Mouse (Mus musculus) ES-CJ7 (cell line): ENCODE data around the gene Kazn.
A peak's percentile ranks its signal among the peaks of the same experiment; 100 is the strongest.

ENCODE experiments used
- DNase-seq: peaks from one replicate; pipeline ENCODE4 v3.0.0; 2011; ENCODE audit warnings: low read depth, low spot score

Gene Kazn

DNA sequence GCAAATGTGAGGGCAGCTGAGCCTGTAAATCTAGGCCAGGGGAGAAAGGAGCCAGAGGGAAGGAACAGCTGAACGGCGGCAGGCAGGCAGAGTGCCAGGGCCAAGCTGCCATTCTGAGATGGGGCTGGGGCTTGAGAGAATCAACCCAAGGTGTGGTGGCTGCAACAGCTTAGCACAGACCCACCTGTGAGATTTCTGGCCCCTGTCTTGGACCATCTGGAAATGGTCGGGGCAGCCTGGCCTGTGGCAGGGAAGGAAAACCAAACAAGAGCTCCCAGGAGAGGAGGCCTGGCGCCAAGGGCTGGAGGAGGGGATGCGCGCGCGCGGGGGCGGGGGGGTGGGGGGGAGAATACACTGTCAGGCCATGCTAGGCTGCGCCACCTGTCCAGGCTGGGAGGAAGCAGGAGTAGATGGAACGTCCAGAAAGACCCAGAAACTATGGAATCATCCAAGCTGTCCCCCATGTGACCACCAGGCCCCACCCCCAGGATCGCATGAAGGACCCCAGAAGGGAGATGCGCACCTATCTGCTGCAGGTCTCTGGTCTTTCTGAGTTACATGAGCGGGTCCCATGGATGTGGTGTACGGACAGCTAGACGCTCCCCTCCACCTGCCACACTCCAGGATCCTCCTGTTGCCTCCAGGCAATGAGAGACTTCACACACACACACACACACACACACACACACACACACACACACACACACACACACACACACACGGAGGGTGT is 158.1 kb downstream of the Kazn start:
- DNase-seq, result no peak

DNA sequence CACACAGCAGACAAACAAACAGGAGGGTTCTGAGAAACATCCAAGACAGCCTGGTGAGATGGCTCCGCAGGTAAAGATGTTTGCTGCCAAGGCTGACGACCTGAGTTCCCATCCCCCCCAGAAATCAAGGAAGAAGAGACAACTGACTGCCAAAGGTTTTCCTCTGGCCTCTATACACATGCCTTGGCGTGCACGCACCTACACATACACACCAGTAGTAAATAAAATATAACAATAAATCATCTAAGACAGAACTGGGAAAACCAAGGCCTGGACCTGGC is 158.8 kb downstream of the Kazn start:
- no peak for DNase-seq

DNA sequence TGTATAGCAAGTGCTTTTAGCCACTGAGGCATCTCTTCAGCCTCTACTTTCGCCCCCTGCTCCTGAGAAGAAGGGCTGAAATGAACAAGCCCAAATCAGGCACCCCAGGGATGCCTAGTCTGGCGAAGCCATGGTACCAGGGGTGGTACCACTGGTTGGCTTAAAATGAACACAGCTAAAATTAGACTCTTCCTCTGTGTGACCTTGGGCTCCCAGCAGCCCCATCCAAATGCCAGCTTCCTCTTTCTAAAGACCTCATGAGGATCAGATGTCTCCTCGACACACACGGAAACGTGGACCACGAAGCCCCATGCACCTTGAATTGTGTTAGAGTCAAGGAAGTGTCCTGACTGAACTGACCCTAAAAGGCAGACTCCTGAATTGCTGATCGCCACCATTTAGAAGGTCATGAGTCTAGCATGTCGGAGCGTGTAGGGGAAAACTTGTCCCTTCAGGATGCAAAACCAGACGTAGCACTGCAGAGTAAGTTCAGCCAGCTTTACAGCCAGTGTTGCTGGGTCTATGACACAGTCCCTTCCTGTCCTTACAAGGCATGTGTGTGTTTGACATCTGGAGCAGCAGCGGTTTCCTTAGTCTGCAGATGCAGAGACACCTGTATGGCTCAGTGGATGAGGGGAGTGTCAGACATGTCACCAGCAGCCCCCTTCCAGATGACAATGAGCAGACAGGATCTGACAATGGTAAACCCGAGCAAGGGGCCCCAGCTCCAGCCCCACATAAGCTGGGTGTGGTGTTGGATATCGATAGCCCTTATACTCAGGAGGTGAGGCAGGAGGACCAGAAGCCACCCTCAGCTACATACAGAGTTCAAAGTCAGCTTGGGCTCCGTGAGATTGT is 159.3 kb downstream of the Kazn start:
- DNase-seq, result no peak

DNA sequence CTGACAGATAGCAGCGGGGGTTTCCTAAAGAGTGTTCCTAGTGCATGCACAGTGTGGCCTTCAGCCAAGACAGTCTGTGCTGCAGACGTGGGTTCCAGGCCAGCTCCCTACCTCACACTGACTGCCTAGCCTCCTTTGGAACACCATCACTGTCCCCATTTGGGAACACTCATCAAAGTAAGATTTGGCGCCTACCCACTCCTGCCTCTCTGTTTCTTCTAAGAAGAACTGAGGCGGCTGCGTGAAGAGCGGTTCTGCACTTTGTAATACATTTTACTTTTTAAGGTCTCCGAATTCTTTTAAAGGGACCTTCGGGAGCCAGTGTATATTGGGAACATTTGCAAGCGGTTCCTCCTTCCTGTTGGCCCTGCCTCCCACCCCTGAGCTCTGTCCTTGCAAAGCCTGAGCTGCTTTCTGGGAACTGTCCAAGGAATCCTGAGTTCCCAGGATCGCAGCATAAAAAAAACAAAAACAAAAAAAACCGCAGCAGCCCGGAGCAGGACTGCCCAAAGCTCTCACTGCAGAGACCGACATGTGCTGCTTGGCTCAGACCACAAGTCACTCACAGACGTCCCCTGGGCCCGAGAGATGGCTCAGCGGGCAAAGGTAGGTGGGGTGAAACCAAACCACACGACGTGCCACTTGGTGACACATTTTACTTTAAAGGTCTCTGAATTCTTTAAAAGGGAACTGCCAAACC is 161.5 kb downstream of the Kazn start:
- DNase-seq, result no peak

DNA sequence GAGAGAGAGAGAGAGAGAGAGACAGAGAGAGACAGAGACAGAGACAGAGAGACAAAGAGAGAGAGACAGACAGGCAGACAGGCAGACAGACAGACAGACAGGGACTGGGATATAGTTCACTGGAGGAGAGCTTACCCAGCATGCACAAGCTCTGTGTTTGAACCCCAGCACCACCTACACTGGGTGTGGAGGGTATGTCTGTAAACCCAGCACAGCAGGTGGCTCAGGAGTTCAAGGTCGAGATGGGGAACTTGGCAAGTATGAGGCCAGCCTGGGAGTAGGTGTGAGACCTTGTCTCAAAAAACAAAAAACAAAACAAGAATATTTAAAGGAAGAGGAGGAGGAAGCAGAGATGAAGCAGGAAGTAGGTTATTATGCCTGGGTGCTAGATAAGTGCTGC is 162.3 kb downstream of the Kazn start:
- peak; percentile 92 for DNase-seq

DNA sequence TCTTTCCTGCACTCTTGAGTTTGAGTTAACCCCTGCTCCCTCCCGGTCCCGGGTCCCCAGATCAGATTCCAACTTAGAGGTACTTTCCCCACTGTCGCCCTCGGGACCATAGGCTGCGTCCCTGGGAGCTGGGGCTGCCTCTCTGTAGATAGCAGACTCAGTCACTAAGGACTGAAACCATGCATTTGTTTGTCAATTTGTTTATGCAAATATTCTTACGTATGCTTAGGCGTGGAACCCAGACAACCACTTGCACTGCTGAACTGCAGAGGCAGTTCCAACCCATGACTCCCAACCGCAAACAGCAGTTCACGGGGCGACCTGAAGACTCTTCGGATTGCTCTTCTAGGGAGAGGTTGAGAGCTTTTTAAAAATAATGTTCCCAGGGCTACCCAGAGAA is 163.3 kb downstream of the Kazn start:
- DNase-seq, result no peak

DNA sequence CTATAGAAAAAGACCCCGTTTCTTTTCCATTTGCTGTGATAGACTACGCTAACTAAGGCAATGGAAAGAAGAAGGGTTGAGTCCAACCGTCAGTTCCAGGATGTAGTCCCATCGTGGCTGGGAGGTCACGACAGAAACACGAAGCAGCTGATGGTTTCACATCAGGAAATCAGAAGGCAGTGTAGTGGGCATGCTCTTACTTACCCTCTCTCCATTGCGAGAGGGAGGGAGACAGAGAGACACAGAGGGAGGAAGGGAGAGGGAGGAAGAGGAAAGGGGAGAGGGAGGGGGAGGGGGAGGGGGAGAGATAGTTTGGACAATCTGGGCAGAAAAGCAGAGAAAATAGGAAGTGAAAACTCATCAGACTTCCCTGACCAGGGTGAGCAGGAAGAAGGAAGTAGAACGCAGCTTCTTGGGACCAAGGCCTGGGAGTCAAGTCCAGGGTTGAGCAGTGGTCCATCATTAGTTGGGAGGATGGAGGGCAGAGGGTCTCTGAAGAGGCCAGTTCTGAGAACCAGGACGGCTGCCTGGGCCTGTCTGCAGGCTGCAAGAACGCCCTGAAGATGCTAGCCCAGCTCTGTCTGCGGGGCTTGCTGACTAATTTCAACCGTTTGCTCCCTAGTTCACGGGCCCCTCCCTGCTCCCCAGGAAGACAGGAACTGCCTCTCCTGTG is 165.0 kb downstream of the Kazn start:
- no peak for DNase-seq

DNA sequence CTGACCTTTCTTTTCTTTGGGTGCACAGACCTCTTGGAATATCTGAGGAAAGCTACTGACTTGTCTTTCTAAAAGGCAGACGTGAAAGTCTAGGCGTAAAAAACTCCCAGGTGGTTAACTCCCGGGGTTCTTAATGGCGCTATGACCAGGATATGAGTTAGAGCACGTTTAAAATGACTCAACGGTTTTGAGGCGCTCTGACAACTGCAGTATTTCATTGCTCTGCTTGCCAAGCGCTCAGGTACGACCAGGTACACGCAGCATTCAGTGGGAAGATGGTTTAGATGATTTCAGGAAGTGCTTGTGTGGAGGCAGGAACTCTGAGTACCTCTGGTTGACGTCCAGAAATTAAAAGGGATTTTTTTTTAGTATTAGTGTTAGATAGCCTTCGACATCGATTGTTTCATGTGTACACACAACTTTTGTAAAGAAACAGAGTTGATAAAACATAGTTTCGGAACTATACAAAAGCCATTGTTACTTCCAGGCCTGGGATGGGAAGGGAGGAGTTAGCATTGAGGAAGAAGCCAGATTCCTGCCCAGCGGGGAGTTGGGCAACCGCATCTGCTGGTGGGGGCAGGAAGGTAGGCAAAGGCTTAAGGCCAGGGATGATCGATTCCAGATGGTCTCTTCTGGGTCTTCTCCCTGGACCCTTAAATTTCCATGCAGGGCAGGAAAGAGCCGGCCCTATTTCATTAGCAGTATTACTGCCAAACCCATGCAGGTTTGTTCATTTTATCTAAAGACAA is 167.8 kb downstream of the Kazn start:
- peak; percentile 91 for DNase-seq

DNA sequence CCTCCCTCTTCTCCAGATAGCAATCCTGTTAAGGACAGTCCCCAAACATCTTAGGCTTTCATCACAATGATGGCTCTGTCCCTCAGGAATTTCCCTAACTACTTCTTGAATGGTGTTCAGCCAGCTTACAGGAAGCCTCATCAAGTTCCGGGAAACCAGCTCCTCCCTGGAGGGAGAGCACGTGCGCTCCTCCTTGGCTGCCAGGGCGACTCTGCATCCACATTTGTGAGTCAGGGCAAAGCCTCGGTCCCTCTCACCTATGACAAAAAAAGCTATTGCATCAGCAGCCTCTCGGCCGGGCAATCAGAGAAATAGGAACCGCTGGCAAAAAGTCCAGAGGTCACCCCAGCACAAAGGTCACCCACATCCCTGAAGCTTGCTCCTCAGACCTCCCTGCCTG is 168.4 kb downstream of the Kazn start:
- DNase-seq, result peak; percentile 96

DNA sequence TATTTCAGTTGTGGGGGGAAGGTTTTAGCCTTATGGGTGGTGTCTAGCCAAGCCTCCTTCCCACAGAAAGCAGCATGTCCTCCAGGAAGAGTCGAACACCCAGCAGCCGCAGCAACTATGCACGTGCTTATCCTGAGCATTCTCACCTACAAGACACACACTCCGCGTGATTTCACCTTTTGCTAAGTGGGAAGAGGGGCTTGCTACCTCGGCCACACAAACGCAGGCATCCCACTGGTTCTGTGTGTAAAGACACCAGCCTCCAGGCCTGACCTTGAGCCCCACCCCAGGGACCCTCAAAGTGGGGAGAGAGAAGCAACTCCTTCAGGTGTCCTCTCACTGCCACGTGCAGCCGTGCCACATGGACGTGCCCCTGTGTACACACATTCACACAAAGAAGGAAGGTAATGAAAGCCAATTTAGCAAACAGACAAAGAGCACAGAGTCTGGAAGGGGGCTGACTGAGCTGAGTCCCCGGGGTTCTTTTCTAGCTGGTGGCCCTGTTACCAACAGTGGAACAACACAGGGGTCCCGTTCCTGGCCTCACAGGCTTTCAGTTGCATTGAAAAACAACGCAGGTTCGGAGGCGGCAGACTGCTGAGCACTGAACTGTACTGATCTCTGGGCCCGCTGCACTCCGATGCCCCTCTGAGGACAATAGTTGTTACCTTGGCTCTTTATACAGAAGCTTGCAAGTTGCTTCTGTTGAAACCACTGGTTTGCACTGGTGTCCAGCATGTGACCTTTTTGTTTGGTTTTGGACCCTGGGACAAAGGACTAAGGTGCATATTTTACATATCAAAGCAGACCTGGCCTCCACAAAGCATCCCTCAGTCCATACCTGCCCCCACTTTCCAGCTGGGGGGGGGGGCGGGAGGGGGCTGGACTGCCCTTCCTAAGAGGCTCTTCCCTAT is 170.0 kb downstream of the Kazn start:
- peak; percentile 96 for DNase-seq

DNA sequence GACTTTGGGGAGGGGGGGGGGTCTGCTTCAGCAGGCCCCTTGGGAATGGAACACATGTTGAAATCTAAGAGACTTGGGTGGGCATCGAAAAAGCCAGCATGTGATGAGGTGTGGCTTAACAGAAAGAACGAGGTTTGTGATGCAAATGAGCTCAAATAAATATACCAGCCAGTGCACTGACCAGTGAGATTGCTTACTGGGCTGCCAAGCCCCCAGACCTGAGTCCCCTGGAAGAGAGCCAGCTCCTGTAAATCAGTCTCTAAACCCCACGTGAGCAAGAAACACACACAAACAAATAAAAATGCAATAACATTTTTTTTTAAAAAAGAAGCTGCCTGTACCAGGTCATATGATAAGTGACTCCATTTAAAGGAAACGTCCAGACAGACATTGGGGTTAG is 172.6 kb downstream of the Kazn start:
- DNase-seq, result peak; percentile 79

DNA sequence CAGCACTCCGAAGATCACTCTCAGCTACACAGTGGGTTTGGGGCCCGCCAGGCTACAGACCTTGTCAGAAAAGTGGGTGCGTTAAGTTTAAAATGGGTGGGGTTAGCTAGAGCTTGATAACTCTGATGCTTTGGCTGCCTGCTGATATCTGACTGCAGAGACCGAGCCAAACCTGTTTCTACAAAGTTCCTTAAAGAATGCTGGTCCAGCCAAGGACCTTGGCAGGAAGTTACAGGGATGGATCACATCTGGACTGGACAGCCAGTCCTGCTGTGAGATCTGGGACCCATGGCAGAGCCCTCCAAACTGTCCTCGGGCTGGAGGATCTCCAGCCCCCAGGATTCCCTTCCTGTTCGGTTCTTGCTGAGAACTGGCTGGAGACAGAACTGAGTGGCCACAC is 173.4 kb downstream of the Kazn start:
- DNase-seq, result peak; percentile 36

DNA sequence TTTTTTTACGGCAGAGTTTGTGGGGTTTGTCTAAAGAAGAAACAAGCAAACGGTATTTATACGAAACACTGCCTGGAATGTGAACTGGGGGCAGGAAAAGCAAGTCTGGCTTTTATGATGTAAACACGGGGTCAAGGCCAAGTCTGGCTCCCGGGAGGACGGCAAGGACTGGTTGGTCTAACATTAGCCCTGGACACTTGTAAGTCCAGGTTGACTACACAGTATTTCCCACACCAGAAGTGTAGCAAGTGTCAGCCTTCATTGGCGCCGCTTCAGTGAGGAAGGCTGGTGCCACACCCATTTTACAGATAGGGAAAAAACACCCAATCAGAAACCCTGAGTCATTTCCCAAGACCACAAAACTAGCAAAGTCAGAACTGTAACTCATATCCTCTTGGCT is 173.9 kb downstream of the Kazn start:
- peak; percentile 79 for DNase-seq

DNA sequence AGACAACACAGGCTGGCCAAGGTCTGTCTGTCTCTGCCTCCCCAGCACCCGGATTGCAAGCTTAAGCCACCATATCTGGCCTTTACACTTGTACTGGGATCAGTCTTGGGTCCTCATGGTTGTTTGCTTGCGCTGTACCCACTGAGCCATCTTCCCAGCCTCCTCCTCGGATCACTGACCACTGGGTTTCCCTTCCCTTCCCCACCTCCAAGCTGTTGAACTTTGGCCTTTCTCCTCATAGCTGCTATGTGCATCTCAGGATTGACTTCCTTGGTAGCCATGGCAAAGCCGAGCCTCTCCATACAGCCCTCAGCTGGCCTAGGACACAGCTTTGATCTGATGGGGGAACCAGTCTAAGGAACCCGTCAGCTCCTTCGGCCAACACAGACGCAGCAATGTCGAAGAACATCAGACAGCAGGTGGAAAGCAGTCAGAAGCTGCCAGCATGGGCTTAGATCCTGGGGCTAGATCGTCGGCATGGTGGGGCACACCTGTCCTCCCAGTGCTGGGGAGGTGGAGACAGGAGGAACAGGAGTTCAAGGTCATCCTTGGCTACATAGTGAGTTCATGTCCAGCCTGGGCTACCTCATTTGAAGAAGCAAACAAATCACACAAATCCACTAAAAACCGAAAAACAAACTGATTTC is 174.5 kb downstream of the Kazn start:
- DNase-seq, result peak; percentile 64

DNA sequence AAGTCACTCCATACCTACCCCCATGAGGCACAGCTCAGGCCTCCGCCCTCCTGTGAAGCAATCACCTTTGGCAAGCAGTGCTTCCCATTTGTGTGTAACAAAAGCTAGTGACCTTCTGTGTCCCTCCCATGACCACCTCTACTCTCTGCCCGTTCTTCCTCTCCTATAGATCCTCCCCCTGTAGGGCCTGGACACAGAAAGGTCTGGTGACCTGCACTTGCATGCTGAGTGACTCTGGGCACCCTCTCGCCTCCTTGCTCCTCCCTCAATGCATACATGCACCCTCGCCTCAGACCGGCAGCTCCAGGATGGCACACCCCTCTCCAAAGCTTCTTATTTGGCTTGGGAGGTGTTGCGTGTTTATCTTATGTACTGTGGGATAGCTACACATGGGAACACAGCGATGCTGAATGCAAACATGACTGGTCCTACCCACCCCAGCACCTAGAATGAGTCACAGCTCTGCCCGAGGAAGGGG is 176.1 kb downstream of the Kazn start:
- DNase-seq, result no peak

DNA sequence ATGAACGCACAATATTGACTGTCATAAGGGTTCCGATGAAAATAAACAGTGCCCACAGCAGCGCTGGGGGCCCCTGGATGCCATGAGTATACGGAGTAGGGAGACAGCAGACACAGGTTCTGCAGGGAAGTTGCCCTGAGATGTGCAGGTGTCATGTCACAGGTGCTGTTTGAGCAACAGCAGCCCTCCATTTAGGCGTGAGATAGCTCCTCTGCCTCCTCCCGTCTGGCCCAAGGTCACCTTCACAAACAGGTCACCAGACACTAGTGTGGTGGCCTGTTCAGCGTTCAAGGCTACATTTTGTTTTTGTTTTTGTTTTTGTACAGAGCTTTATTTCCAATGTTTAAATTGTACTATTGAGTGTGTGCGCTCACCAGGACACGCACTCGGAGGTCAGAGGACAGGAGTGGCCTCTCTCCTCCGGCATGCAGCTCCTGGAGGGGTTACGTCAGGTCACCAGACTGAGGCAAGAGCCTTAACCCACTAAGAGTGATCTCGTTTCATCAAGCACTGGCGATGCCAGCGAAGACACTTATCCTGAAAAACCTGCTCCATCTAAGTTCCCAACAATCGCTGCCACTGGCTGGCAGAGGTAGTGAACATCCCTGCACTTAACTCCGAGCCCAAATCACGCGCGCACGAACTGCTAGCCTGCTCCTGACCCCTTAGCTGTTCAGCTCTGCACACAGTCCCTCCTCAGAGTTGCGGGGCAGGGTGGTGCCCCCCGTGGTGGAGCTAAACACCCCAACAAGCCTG is 177.5 kb downstream of the Kazn start:
- no peak for DNase-seq

DNA sequence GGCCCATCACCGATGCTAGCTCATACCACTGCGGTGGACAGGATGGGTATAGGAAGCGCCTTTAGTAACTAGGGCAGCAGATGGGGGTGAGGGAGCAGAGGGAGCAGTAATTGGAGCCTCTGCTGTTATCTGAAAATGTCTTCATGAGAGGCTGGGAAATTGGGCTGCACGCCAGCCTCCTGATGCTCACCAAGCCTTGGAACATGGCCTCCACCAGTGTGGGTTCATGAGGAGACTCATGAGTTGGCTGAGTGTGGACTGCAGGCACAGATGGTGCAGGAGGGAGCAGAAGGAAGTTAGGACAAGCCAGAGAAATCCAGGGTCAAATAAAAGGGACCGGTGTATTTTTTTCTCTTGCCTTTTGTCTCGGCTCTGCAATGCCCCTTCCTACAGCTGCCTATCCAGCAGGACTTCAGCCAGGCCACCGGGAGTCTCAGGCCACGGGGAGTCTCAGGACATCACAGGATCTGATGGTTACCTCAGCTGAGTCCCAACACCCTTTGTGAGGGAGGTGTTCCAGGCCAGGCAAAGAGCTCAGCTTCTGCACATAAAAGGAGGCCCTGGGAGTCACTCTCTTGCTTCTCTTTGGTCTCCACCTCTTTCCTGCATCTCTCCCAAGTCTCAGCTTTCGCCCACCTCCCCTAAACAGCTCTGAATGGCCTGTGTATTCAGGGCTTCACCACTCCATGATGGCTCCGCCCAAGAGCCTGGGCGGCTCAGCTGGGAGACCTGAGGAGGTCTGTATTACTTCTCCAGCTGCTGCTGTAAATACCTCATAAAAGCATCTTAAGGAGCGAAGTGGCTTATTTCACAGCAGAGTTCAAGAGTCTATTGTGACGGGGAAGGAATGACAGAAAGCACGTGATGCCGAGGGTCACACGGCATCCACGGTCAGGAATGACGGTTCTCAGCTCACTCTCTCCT is 178.5 kb downstream of the Kazn start:
- peak; percentile 63 for DNase-seq

DNA sequence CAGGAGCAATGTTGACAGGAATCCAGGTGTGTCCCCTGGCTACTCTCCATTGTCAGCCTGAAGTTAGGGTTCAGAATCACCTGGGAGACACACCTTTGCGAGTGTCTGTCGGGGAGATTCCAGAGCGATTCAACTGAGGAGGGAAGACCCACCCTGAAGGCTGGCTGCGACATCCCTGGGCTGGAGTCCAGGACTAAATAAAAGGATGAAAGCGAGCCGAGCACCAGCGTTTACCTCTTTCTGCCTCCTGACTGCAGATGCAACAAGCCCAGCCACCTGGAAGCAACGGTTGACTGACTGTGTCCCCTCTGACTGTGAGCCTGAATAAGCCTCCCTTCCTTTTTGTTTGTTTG is 179.4 kb downstream of the Kazn start:
- no peak for DNase-seq
